Mouse (Mus musculus) neural tube, embryonic 11.5 days (tissue): Measurements from ENCODE around the gene Setd7. TPM values are rescaled to one million over a fixed set of nuclear protein-coding genes. Genes with fewer than 3 reads are reported as not detected.

Source experiments
- ATAC-seq: fragments of 200-750 bp; cut with Nextera tagmentation; 2 replicates; pipeline ENCODE4 v1.8.0; 2017; ENCODE audit warnings: moderate number of reproducible peaks, mild to moderate bottlenecking, moderate TSS enrichment, moderate library complexity; ENCODE audit not compliant: insufficient read depth, low FRiP score, low TSS enrichment
- DNase-seq: peaks from one replicate; pipeline ENCODE4 v3.0.0-alpha.2; 2015; ENCODE audit warnings: low spot score
- H3K27ac ChIP-seq: fragments of 300-500 bp; sonication (generic); 2 replicates; pipeline ENCODE4 v1.5.1; 2014; ENCODE audit warnings: low read depth, mild to moderate bottlenecking, low read length
- H3K27me3 ChIP-seq: fragments of 300-500 bp; sonication (generic); 2 replicates; pipeline ENCODE4 v1.6.1; 2014; ENCODE audit warnings: mild to moderate bottlenecking, low read length, mixed read lengths; ENCODE audit not compliant: control insufficient read depth, insufficient read depth
- H3K36me3 ChIP-seq: fragments of 300-500 bp; sonication (generic); 2 replicates; pipeline ENCODE4 v1.6.1; 2014; ENCODE audit warnings: mild to moderate bottlenecking, low read length, moderate library complexity, mixed read lengths; ENCODE audit not compliant: control insufficient read depth, insufficient read depth
- H3K4me1 ChIP-seq: fragments of 300-500 bp; sonication (generic); 2 replicates; pipeline ENCODE4 v1.6.1; 2014; ENCODE audit warnings: low read length, mixed read lengths; ENCODE audit not compliant: control insufficient read depth, insufficient read depth
- H3K4me2 ChIP-seq: fragments of 300-500 bp; sonication (generic); 2 replicates; pipeline ENCODE4 v1.6.1; 2014; ENCODE audit warnings: low read depth, mild to moderate bottlenecking, moderate library complexity
- H3K4me3 ChIP-seq: fragments of 300-500 bp; sonication (generic); 2 replicates; pipeline ENCODE4 v1.5.1; 2014; ENCODE audit warnings: low read depth, low read length
- H3K9ac ChIP-seq: fragments of 300-500 bp; sonication (generic); 2 replicates; pipeline ENCODE4 v1.6.1; 2014; ENCODE audit warnings: mild to moderate bottlenecking, low read length
- H3K9me3 ChIP-seq: fragments of 300-500 bp; sonication (generic); 2 replicates; pipeline ENCODE4 v1.6.1; 2016; ENCODE audit warnings: low read length; ENCODE audit not compliant: control insufficient read depth
- WGBS: fragments of 180-500 bp; shearing (Covaris S2); extraction: QIAGEN DNeasy Blood & Tissue Kit; methylation state at CpG from one replicate; pipeline ENCODE4 v1.1.7; 2014; 5-methylcytosine and 5-hydroxymethylcytosine counted together
- polyA plus RNA-seq: library from polyadenylated mRNA; unstranded; fragments of >200 nt; fragmentation: Nextera tagmentation; extraction: Ambion mirVana; gene quantifications from 2 replicates; pipeline ENCODE4 v1.2.1, GENCODE M21; 2014

Setd7 gene
- polyA plus RNA-seq, 1 experiment from 2014 or later: 4.2 TPM

DNA sequence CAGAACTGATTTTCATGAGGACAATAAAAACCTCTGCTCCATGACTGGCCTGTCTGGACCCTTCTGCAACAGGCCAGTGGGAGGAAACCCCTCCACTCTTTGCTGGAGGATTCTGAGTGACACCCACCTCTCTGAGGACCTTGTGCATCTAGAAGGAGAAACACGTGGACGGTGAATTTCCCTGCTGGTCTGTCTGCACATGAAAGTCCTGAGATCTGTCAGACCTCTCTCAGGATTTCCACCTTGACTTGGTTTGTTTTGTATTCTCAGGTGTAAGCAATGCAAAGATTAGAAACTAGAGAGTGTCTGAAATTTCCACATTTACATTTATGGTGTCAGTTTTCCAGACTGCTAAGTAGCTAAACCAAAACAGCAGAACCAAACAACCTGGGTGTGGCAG is 8.5 kb downstream of the Setd7 start:
- Histone ChIP-seq H3K4me1 (no peaks in the 10 kb centered on the region), H3K27me3 (no peaks in the 10 kb centered on the region), H3K9ac (no peak overlapping the region), H3K4me3 (no peak overlapping the region), H3K4me2 (no peak overlapping the region), H3K27ac (no peak overlapping the region), H3K36me3 (peaks cover 4% of the 10 kb centered on the region; the same call in 1 of the 2 replicates), H3K9me3 (no peaks in the 10 kb centered on the region)
- 83% methylated on average over 2 of the region's 2 CpGs for WGBS
- DNase-seq (no peak), ATAC-seq (no peak)

DNA sequence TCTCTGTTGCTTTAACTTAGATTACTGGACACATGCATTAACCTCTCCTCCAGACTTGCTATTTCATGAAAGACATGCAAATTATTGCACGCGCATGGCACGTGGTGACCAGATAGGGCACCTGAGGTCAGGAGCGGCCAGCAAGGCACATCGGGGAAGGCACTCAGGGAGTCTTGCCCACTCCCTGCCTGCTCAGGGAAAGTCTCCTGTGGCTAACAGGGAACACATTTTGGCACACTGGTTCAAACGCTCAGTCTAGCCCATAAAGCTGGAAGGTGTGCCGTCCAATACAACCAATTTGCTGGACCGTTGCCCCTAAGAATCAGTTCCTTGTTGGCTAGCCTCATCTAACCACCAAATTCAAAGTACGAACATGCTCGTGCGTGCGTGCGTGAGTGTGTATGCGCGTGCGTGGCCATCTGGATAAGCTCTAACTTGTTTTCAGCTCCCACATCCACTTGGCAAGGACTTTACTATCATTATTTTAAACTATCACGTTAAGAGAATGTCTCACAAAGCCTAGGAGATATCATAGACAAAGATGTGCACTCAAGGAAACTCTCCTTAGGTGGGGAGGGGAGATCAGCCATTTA is 11.6 kb downstream of the Setd7 start:
- H3K4me1 ChIP-seq: no peaks in the 10 kb centered on the region
- no peak overlapping the region for H3K4me3 ChIP-seq
- 90% methylated on average over 17 of the region's 17 CpGs for WGBS
- no peak overlapping the region for H3K4me2 ChIP-seq
- peaks cover 4% of the 10 kb centered on the region; the same call in 1 of the 2 replicates for H3K36me3 ChIP-seq
- ATAC-seq (no peak), DNase-seq (no peak)
- H3K9ac ChIP-seq: no peak overlapping the region
- H3K27me3 ChIP-seq: no peaks in the 10 kb centered on the region
- no peaks in the 10 kb centered on the region for H3K9me3 ChIP-seq
- H3K27ac ChIP-seq: no peak overlapping the region

DNA sequence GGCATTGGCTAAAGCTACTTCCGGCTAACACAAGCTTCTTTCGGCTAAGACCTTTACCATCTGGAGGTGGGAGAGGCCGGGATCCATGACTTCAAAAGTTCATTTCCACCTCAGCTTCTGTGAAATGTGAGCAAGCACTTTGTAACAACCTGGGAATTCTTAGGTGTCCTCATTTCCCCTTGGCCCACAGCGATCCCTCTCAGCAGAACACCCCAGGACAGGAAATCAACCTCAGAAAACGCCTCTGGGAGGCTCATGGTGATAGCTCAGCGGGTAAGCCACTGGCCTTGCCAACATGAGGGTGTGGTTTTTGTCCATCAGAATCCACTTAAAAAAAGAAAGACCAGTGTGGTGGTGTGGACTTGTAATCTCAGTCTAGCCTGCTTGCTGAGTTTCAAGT is 13.1 kb downstream of the Setd7 start:
- ATAC-seq (no peak), DNase-seq (no peak)
- H3K36me3 ChIP-seq: peaks cover 4% of the 10 kb centered on the region; the same call in 1 of the 2 replicates
- no peak overlapping the region for H3K27ac ChIP-seq
- no peaks in the 10 kb centered on the region for H3K9me3 ChIP-seq
- H3K4me1 ChIP-seq: no peaks in the 10 kb centered on the region
- no peak overlapping the region for H3K4me2 ChIP-seq
- no peaks in the 10 kb centered on the region for H3K27me3 ChIP-seq
- no peak overlapping the region for H3K4me3 ChIP-seq
- H3K9ac ChIP-seq: no peak overlapping the region
- WGBS: 90% methylated on average over 6 of the region's 6 CpGs

DNA sequence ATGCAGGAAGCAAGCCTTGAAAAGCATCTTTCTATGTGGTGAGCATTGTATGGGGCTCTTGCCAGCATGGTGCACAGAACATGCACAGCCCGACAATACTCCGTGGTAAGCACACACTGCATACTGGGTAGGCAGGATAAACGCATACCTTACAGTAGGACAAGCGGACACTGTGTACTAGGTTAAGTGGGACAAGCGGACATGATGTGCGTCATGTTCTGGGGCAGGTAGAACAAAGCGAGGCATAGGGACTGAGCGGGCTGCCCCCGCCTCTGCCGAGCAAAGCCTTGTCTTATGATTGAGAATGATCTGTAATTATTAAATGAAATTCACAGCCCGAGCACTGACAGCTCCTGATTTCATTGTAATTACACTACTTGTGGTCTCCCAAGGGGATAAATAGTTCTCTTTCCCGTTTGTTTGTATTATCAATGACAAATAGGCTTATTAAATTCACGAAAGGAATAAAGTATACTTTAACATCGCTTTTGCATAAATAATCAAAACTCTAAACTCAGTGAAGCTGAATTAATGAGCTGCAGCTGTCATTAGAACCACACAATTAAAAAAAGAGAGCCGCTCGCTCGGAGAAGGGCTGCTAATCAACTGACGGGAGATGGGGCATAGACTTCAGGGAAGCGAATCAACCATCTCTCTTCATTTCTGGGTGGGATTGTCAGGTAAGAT is 16.1 kb downstream of the Setd7 start:
- ATAC-seq (no peak), DNase-seq (no peak)
- Histone ChIP-seq H3K4me1 (no peaks in the 10 kb centered on the region), H3K4me3 (no peak overlapping the region), H3K36me3 (peaks cover 2% of the 10 kb centered on the region; the same call in 1 of the 2 replicates), H3K27ac (no peak overlapping the region), H3K9ac (no peak overlapping the region), H3K4me2 (no peak overlapping the region), H3K27me3 (no peaks in the 10 kb centered on the region), H3K9me3 (no peaks in the 10 kb centered on the region)
- WGBS: 89% methylated on average over 19 of the region's 19 CpGs

DNA sequence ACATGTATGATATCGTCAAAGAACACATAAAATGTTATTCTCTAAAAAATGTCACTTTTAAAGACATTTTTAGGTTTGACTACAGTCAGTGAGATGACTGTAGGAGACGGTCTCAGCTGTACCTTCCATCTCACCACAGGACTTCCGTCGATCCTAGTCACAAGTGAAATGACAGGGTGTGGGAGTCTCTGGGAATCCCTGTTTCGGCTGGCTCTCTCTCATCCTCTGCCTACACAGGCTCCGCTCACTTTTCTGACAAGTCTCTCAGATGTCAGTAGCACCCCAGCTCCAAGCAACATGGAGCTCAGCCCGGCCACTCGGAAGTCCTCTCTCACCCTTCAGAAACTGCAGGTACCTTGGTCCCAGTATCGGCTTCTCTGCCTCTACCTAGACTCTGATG is 20.0 kb downstream of the Setd7 start:
- WGBS: 96% methylated on average over 9 of the region's 9 CpGs
- no peak overlapping the region for H3K4me2 ChIP-seq
- no peaks in the 10 kb centered on the region for H3K4me1 ChIP-seq
- no peak overlapping the region for H3K9ac ChIP-seq
- no peaks in the 10 kb centered on the region for H3K27me3 ChIP-seq
- no peak overlapping the region for H3K27ac ChIP-seq
- H3K9me3 ChIP-seq: no peaks in the 10 kb centered on the region
- ATAC-seq (no peak), DNase-seq (no peak)
- peaks cover 6% of the 10 kb centered on the region for H3K36me3 ChIP-seq
- no peak overlapping the region for H3K4me3 ChIP-seq

DNA sequence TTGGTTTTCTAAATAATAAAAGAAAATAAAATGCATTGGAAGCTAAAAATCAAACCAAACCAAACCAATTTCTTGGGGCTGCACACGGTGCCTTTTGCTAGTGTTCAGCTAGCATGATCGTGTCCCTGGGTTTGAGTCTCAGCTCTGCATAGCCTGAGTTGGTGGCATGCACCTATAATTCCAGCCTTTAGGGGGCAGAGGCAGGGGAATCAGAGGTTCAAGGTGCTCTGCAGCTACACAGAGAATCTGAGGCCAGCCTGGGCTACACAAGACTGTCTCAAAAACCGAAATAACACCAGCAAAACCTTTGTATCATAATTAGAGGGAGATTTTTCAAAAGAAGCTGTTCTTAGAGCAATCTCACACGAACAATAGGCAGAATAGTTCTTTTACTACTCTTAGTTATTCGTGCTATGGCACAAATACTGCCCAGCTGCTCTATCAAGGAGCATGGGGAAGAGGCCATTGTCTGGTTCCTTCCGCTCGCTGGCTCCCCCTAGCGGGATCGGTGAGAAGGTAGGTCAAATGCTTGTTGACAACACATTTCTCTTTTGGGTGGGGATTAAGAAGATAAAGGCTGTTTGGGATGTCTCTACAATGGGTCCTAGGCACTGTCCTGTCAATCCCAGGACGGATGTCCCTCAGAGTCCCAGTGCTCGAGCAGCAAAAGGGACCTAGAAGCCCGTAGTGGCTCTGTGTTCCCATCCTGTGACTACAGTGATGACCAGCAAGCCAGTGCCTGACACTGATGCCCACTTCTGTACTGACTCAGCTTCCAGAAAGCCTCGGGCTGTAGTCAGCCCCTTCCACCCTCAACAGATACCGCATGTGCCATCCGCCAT is 20.9 kb downstream of the Setd7 start:
- 60% methylated on average over 15 of the region's 15 CpGs for WGBS
- Histone ChIP-seq H3K27ac (no peak overlapping the region), H3K9ac (no peak overlapping the region)

DNA sequence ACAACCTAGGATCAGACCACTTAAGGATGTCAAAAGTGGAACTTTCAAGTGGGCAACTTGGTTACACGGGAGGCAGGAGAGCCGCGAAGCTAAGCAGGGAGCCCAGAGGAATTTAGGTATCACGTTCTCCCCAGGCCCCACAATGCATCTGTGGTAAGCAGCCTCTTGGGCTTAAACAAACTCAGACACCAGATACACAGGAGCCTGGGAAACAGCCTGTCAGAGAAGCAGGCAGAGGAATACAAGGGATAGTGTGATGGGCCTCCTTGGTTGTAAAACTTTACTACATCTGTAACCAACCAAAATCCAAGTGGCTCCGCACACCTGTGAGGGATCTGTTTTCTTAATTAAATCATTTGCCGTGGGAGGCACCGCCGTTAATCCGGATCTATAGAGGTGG is 26.7 kb downstream of the Setd7 start:
- no peak overlapping the region for H3K9ac ChIP-seq
- H3K4me3 ChIP-seq: no peak overlapping the region
- no peak for ATAC-seq
- no peak for DNase-seq
- whole genome bisulfite sequencing: 81% methylated on average over 9 of the region's 9 CpGs
- peaks cover 14% of the 10 kb centered on the region for H3K36me3 ChIP-seq
- H3K27ac ChIP-seq: no peak overlapping the region
- H3K9me3 ChIP-seq: no peaks in the 10 kb centered on the region
- no peak overlapping the region for H3K4me2 ChIP-seq
- H3K27me3 ChIP-seq: no peaks in the 10 kb centered on the region
- H3K4me1 ChIP-seq: no peaks in the 10 kb centered on the region

More for the DNA sequence above, 20.9 kb downstream of the Setd7 start:
- peaks cover 9% of the 10 kb centered on the region for H3K36me3 ChIP-seq
- no peaks in the 10 kb centered on the region for H3K27me3 ChIP-seq
- no peak overlapping the region for H3K4me2 ChIP-seq
- H3K9me3 ChIP-seq: no peaks in the 10 kb centered on the region
- ATAC-seq (no peak), DNase-seq (peak; percentile 76)
- H3K4me3 ChIP-seq: no peak overlapping the region
- H3K4me1 ChIP-seq: no peaks in the 10 kb centered on the region

DNA sequence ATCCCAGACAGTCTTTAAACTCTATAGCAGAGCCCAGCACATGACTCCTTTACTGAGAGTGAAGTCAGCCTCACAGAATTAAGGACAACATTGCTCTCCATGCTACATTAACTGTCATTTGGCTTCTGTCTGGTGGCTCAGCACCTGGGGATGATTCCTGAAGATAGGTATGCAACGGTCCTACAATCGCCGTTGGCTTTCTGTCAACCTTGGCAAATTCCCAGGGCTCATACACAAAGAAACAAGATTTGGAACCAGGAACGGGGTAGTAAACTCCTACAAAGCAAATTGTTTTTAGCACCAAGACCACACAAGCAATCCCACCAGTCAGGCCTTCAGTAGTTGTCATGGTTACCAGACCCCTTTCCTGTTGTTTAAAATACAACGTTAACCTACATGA is 27.1 kb downstream of the Setd7 start:
- Histone ChIP-seq H3K4me2 (no peak overlapping the region), H3K4me1 (no peaks in the 10 kb centered on the region), H3K9me3 (no peaks in the 10 kb centered on the region), H3K27me3 (no peaks in the 10 kb centered on the region), H3K9ac (no peak overlapping the region), H3K27ac (no peak overlapping the region), H3K4me3 (no peak overlapping the region), H3K36me3 (peaks cover 12% of the 10 kb centered on the region)
- 90% methylated on average over 5 of the region's 5 CpGs for WGBS
- ATAC-seq: no peak
- no peak for DNase-seq
